Mouse (Mus musculus): ENCODE results near the gene Snrpd3.
"Not testable (repeated sequence)": the region's sequence is repeated elsewhere in the genome, so short reads cannot be mapped to it uniquely, and the experiment has no call there.

Snrpd3 gene

DNA sequence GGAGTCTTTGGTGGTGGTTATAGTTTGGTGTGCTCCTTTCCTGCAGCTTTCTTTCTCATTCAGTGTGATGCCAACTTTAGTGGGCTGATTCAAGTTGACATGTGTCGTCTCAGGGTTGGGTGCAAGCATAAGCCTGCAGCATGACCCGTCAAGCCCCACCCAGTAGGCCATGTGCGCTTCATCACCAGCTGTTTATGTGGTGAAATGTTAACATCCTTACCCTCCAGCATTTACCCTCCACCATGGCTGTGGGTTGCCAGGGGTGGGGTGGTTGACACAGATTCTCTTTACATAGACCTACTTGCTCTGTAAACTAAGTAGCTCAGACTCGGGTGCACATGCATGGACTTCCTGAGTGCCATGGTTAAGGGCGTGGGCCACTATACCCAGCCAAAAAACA is 18.8 kb downstream of the Snrpd3 start:
- DNase-seq, result no peak

DNA sequence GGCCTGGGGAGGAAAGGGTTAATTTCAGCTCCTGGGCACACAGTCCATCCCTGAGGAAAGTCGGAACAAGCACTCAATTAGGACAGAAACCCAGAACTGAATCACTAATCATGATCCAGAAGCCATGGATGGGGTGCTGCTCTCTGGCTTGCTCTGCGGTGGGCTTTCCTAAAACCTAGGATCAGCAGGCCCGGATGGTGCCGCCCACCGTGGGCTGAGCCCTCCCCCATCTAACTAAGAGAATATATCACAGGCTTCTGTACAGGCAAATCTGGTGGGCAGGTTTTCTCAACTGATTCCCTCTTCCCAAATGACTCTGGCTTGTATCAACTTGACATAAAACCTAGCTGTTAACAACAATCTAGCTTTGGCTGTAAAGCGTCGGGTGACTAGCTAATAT is 30.6 kb downstream of the Snrpd3 start:
- DNase-seq, result no peak

DNA sequence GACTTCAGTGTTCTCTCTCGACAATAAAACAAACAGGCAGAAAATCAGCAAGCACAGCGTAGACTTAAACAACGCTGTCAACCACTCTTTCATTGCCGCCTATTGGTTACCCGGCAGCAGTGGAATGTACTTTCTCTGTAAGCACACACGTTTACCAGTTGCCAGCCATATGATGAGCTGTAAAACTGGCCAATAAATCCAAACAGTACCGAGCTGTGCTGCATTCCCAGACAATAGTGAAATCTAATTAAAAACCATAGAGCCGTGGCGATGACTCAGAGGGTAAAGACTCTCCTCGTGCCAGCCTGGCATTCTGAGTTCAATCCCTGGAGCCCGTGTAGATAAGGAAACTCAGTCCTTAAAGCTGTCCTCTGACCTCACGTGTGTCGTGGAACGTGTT is 31.1 kb downstream of the Snrpd3 start:
- no peak for DNase-seq

DNA sequence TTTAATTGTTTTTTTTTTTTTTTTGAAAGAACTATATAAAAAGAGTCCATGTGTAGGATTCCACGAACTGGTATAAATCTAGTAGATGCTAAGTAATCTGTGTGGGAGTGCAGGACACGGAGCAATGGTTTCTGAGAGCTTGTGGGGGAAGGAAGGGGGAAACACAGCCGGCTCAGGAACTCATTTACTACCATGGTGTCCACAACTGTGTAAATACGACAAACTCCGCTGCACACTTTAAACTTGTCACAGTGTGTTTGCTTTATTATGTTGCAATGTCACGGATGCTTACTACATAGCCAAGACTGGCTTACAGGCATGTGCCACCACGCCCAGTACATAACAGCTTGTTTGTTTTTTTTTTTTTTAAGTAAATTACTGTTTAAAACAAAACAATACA is 32.5 kb downstream of the Snrpd3 start:
- DNase-seq, result no peak

DNA sequence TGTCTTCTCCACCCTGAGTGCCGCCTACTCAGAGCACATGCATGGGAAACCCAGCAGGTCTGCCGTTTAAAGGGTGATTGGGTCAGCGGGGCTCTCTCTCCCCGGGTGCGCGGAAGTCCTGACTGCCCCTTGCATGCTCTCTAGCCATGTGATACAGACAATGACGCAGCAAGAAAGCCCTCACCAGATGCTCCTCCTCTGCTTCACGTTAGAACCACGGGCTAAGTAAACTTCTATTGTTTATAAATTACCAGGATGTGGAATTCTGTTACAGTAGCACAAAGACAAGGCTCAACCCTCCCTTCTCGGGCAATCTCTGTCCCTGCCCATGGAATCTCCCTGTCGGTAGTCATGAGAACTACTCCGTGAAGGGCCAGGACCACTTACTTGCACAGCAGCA is 33.8 kb downstream of the Snrpd3 start:
- no peak for DNase-seq

DNA sequence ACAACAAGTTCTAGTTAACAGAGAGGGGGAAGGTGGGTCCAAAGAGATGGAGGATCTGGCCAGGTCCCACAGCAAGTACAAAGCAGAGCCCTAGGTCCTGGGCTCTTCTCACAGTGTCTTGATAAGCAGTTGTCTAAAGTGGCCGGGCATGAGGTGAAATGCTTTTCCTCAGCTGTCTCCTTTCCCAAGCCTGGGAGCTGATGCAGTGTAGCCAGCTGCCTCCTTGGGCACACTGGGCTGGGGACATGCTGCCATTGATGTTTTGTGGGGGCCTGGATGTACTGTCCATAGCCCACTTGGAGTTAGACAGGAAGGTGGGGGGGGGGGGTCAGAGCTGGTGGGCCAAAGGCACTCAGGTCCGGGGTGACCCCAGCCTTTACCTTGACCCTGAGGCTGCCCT is 34.8 kb downstream of the Snrpd3 start:
- DNase-seq, result no peak

DNA sequence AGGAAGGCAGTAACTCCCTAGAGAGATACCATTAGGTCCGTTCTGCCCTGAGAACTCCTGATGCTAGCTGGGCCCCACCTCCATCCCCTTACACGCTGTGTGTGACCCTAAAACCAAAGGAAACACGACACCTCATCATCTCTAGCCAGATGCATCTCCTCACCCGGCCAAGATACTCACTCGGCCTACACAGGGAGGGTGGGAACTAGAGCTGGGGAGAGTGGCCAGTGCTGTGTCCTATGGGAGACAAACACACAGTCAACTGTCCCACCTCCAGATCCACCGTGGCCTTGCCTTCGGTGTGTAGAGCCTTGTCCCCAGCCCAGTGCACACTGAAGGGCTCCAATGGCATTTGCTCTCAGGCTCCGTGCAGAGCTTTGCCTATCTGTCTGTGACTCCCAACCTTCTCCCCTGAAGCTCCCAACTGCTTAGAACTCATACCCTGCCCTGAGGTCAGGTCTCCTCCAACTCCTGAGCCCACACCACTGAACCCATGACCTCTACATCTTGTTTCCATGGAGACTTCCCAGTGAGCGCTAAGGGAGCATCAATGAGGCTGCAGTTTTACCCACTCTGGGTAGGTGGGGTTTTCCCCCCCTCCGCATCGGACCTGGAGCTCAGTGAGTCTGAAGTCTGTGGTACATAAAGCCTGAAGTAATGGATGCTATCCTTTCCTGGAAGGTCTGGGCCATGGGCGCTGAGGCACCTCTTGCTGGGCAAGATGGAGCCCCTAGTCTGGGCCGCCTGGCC is 35.5 kb downstream of the Snrpd3 start:
- no peak for DNase-seq

DNA sequence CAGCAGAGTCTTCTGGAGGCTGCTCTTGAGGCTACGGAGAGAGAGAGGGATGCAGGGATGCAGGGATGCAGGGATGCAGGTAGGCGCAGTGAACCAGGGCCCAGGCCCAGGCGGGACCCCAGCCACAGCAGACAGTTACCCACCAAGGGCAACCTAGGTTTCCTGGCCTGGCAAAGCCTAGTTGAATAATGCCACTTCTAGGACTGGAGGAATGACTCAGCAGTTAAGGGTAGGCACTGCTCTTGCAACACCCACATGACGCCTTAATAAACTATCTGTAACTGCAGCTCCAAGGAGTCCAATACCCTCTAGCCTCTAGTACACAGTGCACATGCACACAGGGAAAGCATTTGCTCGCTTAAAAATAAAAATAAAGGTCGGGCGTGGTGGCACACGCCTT is 36.7 kb downstream of the Snrpd3 start:
- DNase-seq, result no peak

DNA sequence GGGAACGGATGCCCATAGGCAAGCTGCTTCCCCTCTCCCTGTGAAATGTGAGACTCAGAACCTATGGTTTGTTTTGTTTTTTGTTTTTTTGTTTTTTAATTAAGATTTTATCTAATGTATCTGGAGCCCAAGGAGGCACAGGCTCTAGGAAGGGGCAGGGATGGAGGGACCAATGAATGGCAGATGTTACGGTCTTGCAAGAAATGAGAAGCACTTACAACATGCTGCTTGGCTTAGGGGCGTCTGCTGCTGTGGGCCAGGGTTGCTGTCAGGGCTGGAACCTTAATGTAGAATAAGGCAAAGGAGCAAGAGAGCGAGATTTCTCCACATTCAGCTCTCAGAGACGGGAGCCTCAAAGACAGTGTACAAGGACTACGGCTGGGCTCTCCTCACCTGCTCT is 38.2 kb downstream of the Snrpd3 start:
- DNase-seq, result no peak

DNA sequence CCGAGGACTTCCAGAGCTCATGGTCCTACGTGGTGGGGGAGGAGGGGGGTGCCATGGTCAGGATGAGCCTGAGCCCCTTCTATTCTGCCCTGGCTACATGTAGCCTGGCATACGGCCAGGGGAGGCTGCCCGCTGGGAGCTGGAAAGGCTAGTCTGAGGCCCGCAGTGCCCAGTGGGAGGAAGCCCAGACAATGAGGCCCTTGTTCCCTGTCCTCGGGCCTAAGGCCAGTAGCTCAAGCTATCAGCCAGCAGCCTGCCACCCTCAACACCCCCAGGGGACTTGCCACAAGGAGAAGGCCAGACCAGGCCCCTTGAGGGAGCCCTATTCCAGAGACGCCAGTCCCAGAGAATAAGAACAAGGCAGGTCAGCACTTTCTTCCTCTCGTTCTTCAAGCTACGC is 38.7 kb downstream of the Snrpd3 start:
- DNase-seq, result no peak

DNA sequence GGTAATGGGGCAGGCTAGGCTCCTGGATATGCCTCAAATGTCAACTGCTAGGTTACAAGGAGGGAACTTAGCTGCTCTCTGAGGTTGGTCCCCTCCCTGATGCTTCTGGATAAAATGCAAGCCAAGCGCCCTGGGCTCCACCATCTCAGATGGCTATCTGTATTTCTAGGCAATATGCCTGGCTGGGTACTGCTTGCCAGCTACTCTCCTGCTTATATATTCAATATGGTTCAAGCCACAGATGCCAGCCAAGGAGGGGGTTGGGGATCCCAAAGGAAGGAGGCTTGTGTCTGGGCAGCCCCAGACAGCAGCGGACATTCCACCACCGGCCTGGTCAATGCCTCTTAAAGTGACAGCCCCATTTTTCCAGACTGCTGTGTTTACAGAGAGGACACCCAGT is 41.2 kb downstream of the Snrpd3 start:
- no peak for DNase-seq

DNA sequence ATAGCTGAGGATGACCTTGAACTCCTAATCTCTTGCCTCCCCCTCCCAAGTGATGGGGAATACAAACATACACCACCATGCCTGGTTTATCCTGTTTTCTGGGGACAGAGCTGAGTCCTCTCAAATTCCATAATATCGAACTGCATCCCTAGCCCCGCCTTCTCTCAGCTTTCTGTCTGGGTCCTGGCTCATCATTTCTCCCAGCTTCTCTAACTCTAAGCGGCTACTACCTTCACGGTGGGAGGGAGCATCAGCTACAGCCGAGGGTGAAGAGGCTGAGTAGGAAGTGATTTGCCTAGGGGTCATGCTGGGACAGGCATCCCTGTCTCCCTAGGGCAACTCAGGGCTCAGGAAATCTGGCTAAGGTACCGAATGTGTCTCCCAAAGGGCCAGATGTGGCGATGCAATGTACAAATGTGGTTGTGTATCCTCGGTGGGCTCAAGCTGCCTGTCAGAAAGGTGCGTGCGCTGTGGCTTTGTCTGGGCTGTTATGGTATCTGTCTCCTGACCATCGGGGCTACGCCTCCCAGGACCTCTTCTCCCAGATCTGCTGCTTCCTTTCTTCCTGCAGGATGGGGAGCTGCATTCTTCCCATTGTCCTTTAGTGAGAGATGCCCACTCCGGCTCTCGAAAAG is 41.8 kb downstream of the Snrpd3 start:
- DNase-seq, result no peak

DNA sequence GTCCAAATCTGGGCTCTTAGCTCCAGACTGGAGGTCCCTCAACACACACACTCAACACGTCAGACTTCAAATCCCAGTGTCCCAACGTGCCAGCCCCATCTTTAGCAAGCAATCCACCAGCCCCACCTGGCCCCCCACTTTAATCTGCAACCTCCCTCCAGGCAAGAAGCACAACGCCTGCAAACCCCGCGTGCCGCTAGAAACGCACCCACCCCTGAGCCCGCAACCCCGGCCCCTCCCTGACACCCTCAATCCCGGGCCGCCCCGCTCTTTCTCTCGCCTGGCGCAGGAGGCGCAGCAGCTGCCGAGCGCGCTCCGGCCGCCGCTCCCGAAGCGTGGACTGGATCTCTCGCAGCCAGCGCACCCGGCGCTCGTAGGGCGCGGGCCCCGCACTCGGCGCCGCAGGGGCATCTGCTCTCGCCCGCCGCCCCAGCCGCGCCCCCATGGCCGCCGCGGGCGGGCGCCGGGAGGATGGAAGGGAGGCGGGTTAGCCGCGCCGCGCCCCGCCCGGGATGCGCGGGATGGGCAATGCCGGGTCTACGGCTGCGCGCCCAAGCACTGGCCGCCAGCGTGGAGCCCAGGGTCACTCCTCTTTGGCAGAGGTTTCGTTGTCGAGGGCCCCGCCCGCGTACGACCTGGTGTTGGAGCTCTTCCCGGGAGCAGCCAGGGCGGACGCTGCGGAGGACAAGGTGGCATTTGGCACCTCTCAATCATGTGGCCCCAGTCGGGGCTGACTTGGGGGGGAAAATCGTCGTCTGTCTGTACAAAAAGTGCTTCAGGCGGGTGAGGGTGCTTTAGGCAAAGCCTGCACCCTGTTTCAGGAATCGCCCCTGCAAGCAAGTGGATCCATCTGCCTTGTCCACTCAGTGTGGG is 42.6 kb downstream of the Snrpd3 start, which contains the start of gene Lrrc75b:
Gene Lrrc75b (minus strand): TSS at position 655 of the 873 bp plus-strand sequence.
- DNase-seq, result peak; percentile 72

DNA sequence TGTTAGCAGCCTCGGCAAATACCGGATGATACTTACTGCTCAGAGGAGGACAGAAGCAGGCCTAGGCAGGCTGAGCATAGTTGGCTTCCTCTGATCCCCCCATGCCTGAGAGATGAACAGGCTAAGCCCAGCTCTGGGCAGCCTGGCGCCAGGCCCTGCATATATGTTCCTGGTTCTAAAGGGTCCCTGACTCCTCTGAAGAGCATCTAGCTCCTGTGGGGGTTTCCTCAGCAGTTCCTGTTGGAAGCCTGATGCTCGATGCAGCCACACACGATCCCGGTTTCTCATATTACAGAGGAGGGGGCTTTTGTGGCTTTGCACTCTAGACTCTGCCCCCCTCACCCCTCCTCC is 43.2 kb downstream of the Snrpd3 start:
- DNase-seq, result no peak

DNA sequence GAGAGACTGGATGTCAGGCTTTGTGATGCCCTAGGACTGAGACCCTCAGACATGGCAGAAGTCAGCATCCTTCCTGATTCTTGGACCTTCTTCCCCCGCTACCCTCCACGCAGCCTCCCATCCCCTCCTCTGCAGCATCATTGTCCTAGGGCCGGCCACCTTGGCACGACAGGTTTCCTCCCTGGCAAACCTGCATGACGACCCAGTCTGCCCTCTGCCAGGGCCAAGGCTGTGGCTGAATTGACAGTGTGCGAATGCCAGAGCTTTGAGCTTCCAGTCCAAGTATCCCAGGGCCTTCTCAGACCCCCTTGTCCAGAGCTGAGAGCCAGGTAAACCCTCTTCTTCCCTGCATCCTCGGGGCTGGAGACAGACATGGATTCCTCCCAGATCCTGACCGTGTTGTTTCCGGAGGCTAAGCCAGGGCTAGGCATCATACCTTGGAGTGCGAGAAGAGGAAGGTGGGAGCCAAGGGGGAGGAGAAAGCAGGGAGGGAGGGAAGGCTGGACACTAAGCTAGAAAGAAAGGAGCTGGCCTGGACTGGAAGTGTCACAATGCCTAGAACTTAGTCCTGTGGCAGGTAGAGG is 43.8 kb downstream of the Snrpd3 start, which contains the start of gene Ggt1:
Gene Ggt1 (plus strand): TSS at position 534 of the 584 bp plus-strand sequence.
- no peak for DNase-seq

DNA sequence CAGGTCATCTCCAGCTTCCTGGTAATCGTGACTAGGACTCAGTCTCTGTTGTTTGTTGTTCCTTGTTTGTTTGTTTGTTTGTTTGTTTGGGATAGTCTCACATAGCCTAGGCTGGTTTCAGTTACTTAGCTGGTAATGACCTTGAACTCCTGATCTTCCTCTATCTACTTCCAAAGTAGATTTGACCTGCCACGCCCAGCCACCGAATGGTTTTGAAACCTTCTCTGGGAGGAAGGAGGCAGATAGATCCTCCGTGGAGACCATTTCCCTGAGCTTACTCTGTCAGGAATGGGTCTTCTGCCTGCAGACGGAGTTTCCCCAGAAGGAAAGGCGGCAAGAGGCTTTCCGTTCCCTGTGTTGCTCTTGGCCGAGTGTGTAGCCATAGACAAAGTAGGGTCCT is 45.2 kb downstream of the Snrpd3 start:
- no peak for DNase-seq

DNA sequence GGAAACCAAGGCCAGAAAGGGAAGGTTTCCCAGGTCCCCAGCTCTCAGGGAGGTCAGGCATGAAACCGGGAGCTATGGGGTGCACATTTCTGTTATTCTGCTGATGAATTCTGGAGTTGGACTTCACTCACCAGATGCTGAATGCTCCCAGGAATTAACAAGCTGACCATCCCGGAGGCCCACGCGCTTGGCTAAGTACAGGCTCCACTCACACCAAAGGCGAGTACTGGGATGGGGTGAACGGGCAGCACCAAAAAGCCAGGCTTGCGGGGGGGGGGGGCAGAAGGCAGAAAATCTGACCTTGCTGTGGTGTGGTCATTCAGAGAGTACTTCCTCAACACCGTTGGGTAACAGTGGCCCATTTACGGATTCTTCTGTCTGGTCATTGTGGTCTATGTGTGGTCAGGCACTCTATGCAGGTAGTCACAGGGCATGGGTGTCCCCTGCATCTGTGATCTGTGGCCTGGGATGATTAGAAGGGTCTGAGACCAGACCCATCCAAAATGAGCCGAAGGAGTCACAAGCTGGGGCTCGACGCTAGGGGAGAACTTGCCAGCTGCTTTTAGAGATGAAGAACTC is 47.4 kb downstream of the Snrpd3 start:
- DNase-seq, result no peak

DNA sequence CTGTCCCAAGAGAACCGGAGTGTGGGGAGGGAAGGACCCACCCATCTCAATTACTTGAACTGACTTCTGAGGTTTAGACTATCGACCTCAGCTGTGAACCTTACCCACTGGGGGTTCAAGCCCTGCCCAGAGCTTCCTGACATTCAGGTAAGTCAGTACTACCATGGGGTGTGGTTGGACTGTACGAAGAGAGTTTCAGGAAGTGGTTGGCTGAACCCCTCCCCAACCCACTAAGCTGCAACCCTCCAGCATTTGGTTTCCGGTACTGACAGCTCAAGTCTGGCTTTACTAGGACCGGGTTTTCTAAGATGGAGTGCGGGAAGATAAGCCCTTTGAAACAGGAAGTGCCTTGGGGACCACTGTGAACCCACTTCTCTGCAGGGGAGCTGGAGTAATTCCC is 48.1 kb downstream of the Snrpd3 start:
- no peak for DNase-seq

DNA sequence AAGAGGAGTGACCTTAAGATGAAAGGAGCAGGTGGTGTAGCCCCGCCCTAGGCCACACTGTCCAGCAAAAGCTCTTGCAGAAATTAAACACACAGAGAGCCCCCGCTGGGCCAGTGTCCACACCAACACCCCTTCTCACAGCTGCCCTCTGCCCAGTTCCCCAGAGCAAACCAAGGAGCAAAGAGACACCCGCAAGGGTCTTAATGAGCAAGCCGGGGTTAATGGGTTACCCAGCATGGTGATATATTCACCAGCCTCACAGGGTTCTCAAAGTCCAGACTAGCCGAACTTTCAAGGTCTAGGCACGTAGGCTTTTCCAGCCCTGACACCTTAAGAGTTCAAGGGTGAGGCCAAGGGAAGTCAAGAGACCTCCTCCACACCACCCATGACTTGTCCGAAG is 48.6 kb downstream of the Snrpd3 start:
- peak; percentile 89 for DNase-seq

DNA sequence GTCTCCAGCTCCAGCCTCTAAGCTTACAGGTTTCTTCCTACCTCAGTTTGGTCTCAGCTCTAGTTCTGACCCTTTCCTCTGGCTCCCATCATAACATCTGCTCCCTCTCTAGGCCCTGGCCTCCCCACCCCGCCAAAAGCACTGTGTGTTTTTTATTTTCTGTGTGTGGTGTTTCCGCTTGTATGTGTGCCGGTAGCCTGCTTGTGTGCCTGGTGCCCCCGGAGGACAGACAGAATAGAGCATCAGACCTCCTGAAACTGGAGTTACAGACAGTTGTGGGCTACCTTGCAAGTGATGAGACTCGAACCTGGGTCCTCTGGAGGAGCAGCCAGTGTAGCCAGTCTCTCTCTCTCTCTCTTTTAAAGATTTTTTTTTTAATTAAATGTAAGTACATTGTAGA is 49.0 kb downstream of the Snrpd3 start:
- DNase-seq, result no peak

DNA sequence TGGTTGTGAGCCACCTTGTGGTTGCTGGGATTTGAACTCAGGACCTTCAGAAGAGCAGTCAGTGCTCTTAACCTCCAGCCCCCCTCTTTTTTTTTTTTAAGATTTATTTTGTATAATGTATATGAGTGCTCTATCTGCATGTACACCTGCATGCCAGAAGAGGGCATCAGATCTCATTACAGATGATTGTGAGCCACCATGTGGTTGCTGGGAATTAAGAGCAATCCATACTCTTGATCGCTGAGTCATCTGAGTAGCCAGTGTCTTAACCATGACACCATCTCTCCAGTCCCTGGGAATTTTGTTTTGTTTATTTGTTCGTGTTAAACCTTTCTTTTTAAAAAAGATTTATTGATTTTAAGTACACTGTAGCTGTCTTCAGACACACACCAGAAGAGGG is 49.4 kb downstream of the Snrpd3 start:
- not testable (repeated sequence) for DNase-seq

DNA sequence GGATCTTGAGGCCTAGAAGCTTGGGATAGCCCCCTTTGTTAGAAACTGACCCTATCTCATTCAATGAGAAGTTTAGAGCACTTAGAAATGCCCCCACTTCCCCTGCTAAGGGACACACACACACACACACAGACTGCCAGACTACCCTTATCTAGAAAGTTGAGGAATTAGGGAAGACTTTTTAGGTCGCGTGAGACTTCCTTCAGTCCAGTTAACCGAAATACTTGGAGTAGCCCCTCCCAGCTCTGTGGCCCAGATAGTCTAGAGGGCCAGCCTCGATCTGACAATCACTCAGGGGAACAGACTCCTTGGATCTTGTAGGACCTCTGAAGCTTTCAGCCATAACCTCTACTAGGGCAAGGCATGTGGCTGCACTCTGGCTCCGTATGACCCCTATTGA is 50.7 kb downstream of the Snrpd3 start:
- no peak for DNase-seq

DNA sequence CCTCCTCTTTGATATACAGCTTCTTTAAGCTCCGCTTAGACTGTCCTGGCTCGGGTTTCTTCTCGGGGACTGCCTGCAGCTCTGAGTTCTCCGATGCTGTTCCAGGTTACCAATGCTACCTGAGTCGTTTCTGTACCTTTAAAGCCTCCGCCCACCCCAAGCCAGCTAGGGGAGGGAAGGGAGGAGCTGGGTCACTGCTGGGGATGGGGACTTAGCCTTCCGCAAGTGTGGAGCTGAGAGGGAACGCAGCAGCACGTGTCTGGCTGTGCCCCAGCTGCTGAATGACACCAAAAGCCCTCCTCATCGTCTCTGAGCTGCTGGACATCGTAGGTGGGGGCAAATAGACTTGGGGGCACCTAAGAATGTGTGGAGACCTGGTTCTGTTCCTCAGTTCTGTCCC is 51.1 kb downstream of the Snrpd3 start:
- peak; percentile 70 for DNase-seq
